Mouse (Mus musculus) adrenal gland, adult 18-20 months (tissue): ENCODE measurements around the gene Pcbd2. TPM values are rescaled to one million over a fixed set of nuclear protein-coding genes. Genes with fewer than 3 reads are reported as not detected.
"Not testable (repeated sequence)": the region's sequence is repeated elsewhere in the genome, so short reads cannot be mapped to it uniquely, and the experiment has no call there.

Experiments
- DNase-seq, 2 experiments: peaks; one replicate each; pipeline ENCODE4 v3.0.0; 2021 to 2022; ENCODE audit warnings: low spot score in 2 of 2
- long read RNA-seq, 2 experiments: library from polyadenylated mRNA; stranded (forward); transcript quantifications; one replicate each; pipeline ENCODE4 v2.0.0; 2021
- total RNA-seq, 2 experiments: library from RNA; stranded (reverse); gene quantifications; 1 replicate in 1 of 2; 2 replicates in 1 of 2; pipeline ENCODE4 v1.2.3; 2021

The Pcbd2 gene
- total RNA-seq: 10 to 100 TPM; 75.9 to 84.6 TPM
- long read RNA-seq, experiment 1, transcript Pcbd2-201 (4 exons, 544 nt): major isoform, 12 of 14 reads
- long read RNA-seq, experiment 1, partial matches to known transcripts: 0 of 14 reads
- long read RNA-seq, experiment 1, other reads (novel, unspliced or antisense): 2 of 14 reads
- long read RNA-seq, experiment 2, transcript Pcbd2-201 (4 exons, 544 nt): major isoform, 58 of 80 reads
- long read RNA-seq, experiment 2, partial matches to known transcripts: 1 of 80 reads
- long read RNA-seq, experiment 2, other reads (novel, unspliced or antisense): 21 of 80 reads

DNA sequence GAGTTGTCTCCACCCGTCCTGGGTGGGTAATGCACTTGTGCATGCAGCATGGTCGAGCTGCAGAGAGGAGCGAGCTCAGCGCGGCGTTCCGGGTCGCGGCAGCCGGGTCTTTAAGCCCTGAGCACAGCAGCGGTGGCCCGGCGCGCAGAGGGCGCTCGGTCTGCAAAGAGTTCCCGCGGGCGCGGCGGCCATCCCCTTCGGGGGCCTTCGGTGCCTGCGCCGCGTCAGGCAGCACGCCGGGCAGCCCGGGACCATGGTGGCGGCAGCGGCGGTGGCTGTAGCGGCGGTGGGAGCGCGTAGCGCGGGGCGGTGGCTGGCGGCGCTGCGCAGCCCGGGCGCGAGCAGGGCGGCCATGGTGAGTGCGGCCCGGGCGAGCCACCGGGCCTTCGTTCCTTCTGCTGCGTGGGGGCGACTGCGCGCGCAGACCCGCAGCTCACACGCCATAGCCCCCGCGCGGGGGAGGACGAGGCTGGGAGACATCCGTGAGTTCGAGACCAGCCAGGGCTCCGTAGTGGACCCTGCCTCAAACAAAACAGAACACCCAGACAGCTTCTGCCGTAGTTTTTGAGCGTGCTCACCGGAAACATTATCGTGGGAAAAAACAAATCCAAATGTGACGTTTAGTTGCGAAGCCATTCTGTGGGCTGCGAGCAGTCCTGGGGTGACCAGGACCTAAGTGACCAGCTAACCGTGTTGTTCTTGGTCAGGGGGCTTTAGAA is at the start of gene Pcbd2:
Pcbd2 (plus strand) TSS at position 249 of the 719 bp plus-strand sequence.
- peak; percentile 83 to 87 for DNase-seq

DNA sequence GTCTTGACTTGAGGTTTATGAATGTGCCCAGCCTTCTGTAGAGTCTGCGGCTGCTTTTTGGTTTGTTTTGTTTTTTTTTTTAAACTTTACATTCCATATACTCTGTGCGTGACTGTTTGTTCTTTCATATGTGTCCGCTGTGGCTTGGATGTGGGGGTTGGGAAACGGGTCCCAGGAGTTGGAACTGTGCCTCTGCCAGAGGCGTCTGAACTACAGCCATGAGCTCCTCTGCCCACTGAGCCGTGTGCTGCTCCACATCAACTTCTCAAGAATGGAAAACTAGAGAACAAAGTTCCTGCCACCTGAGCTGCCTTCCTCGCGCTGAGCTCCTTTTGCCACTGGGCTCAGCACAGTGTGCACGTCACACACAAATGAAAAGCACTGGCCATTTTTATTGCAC is 45.0 kb upstream of the Pcbd2 start:
- DNase-seq: no peak

DNA sequence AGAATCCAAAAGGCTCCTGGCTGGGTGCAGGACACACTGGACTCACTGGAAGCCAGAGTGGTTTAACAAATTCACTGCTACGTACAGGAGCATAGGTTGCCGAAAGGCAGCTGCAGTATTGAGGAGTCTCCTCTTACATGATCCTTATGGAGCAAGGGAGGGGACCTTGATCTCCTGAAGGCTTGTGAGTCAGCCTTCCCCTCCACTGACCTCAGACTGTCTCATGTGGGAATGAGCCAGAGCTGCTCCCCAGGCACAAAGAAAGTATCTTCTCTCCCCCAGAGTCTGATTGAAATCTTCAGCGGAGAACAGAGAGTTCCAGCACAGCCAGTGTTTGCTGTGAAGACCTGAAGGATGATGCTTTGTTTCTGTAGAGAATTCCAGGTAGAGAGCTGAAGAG is 43.6 kb upstream of the Pcbd2 start:
- no peak for DNase-seq

DNA sequence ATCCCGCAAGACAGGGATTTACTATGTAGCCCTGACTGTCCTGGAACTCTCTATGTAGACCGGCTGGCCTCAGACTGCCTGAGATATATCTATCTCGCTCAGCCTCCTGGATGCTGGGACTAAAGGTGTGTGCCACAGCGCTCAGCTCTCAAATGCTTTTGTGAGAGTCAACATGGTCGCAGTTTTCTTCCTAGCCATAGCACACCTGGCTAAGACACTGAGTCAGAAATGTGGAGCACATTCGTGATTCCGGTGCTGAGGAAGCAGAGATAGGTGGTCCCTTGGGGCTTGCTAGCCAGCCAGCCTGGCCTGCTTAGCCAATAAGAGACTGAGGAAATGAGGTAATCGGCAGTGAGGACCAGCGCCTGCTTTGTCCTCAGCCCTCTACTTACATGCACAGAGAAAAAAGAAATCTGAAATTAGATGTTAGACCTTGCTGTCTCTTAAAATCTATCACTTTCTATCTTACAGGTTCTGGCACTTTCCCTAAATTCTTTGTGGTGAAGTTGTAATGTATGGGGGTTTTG is 41.0 kb upstream of the Pcbd2 start:
- DNase-seq: no peak

DNA sequence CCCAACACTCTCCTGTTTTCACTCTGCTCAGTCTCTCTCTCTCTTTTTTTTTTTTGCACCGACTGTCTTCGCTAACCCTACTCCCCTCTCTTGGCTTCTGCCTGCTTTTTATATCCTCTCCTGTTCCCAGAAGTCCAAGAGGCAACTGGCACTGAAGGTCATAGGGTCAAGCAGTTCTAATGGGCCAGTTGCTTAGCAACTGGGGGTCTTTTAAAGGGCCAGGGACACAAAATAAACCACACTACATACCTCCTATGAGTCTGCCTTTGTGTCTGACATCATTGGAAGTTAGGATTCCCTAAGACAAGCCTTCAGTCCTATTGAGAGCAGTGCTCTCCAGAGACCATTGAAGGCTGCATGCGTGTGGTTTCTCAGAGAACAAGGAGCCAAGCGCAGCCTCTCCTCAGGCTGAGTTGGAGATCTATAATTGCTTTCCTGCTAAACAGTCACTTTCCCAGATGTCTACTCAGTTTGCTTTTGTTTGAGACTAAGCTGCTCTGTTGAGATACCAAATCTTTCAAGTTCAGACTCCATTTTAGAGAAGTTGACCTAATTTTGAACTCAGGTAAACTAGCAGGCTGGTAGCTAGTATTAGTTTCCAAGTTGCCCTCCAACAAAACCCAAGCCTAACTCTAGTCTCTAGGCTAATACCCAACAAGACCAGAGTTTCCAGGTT is 39.1 kb upstream of the Pcbd2 start:
- DNase-seq: no peak

DNA sequence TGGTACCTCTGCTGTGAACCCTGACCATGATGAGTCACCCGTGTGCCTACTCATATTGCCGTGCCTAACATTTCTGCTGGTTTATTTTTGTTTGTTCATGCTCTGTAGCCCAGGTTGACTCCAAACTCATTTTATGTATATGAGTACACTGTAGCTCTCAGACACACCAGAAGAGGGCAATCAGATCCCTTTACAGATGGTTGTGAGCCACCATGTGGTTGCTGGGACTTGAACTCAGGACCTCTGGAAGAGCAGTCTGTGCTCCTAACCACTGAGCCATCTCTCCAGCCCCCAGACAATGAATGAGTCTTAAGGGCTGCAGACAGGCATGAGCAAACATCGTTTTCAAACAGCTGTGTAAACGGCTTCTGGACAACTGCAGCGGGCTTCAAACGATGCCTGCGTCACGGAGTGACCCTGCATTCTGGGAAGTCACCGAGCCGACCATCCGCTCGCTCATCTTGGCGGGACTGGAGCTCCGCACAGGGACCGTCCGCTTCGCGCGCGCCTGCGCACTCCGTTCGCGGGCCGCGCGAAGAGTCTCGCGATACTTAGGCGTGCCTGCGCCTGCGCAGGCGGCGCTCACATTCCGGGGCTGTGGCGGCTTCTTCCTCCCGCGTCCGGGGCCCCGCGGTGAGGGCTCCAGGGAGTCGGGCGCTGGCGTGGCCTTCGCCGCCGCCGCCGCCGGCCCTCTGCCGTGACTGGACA is 34.5 kb upstream of the Pcbd2 start, which contains the start of gene B230219D22Rik:
B230219D22Rik (plus strand) TSS at position 590 of the 708 bp plus-strand sequence.
- DNase-seq: peak; percentile 89 to 90

DNA sequence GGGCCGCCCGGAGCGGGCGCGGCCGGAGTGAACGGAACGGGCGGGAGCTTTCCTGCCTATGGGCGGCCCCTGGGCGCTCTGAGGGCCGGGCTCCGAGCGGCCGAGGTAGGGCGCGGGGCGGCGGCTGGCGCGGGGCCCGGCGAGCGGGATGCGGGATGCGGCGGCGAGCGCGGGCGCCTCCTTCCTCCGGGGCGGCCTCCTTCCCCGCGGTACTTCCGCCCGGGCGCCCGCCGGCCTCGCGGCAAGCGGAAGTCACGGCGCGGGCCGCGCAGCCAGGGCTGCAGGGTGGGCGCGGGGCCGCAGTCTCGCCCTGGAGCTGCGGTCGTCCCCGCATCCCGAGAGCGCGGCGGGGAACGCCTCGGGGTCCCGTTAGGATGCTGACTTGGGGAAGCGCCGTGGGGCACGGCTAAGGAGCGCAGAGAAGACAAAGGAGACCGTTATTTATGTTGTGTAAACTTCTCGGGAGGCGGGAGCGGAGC is 33.9 kb upstream of the Pcbd2 start:
- DNase-seq: peak in 1 of 2 experiments; percentile 64

DNA sequence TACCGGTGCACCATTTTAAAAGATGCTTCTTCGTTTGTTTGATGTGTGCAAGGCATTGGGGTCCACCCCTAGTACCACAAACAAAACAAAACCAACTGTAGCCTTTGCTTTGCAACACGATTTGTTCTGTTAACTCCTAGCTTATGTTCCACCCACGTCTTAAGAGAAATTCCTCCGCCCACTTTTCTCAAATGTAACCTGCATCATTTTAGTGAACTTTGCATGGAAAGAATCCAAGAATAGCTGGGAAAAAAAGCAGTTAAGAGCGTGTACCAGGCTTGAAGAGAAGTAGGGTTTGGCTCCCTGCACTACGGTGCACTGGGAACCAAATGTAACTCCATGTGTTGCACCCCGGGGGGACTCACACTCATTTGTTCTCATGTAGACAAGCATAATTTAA is 33.1 kb upstream of the Pcbd2 start:
- DNase-seq: no peak

DNA sequence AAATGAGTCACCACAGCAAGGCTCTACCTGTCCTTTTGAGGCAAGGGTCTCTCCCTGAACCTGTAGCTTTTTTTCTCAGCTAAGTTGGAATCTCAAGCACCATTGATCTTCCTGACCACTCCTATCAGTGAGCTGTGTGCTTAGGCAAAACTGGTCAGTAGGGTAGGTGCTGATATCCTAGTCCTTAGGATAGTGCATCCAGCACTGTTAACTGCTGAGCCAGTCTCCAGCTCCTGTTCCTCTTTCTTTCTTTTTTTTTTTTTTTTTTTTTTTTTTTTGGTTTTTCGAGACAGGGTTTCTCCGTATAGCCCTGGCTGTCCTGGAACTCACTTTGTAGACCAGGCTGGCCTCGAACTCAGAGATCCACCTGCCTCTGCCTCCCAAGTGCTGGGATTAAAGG is 31.2 kb upstream of the Pcbd2 start:
- not testable (repeated sequence) for DNase-seq

DNA sequence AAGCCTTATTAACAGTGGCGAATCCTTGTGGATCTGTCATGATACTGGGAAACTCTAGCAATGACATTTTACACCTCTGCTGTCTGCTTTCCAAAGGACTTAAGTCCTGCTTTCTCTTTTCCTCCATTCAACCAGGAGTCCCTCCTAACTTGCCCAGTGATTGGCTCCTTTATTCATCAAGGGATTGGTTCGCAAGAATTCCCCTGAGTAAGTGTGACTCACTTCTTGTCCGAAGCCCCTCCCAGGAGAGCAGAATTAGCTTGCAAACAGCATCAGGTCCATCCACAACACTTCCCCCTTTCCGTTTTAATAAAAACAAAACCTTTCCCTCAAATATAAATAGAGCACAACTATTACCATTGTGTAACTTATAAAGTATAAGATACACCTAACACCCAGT is 22.9 kb upstream of the Pcbd2 start:
- DNase-seq: no peak

DNA sequence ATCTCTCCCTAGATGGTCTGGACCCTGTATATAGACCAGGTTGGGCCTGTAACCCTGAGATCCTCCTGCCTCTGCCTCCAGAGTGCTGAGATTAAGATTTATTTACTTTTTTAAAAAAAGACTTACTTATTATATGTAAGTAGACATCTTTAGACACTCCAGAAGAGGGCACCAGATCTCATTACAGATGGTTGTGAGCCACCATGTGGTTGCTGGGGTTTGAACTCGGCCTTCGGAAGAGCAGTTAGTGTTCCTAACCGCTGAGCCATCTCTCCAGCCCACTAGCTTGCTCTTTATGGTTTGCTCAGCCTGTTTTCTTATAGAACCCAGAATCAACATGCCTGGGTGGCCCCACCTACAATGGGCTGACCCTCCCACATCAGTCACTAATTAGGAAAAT is 14.3 kb upstream of the Pcbd2 start:
- no peak for DNase-seq

DNA sequence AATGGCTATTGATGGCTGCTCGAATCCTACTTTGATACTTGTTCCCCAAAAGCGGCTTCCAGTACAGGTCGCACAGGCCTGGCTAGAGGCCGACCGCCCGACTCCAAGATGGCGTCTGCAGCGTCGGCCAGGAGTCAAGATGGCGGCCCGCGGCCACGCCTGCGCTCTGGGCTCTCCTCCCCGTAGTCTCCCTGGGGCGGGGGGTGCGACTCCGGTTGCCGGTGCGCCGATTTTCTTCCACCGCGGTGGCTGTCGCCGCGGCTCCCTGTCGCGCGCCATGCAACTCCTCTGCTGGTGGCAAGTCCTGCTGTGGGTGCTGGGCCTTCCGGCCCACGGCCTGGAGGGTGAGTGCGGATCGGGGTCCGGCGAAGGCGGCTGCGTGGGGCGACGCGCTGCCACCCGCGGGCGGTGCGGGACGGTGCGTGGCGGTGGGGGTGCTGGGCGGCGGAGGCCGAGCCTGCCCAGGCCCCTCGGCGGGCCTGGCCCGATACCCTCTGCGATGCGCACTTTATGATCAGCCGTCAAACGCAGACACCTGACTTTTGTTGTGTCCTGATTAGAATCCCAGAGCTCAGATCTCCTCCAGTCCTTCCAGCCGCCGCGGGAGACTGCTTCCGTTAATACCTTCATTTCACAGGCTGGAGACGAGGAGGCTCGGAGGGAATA is 12.5 kb upstream of the Pcbd2 start, which contains the start of gene Txndc15:
Txndc15 (plus strand) TSS at position 150 of the 666 bp plus-strand sequence.
- DNase-seq: peak; percentile 94 to 95

DNA sequence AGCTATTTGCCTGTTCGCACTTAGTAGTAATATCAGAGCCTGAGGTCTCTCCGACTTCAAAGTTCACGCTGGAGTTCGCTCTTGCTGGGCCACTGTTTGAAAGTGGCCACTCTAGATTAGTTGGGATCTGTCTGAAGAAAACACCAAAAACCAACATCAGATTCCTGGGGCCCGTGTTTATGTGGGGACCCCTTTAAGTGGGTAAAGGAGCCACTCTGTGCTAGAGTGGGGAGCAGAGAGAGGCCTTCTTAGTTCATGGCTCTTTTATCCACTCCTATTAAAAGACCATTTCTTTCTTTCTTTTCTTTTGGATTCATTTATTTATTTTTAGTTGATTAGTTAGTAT is 12.0 kb upstream of the Pcbd2 start:
- DNase-seq: no peak

DNA sequence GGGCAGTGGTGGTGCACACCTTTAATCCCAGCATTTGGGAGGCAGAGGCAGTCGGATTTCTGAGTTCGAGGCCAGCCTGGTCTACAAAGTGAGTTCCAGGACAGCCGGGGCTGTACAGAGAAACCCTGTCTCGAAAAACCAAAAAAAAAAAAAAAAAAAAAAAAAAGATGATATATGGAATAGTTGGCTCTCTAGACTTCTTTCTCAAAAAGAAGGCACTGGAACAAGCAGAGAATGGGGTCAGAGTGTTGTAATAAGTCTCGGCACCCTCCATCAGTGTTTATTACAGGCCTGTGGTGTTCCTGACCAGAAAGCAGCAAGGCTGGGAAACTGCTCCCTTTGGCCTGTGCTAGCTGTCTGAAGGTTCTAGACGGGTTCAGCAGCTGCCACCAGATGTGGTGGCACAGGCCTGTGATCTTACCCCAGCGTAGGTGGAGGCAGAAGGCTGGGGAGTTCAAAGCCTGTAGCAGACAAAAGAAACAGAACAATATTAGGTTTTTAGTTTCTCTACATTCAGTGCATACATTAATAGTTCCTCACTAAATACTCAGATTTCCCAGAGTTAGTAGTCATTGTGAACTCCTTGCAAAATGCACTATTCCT is 11.2 kb upstream of the Pcbd2 start:
- DNase-seq: no peak

DNA sequence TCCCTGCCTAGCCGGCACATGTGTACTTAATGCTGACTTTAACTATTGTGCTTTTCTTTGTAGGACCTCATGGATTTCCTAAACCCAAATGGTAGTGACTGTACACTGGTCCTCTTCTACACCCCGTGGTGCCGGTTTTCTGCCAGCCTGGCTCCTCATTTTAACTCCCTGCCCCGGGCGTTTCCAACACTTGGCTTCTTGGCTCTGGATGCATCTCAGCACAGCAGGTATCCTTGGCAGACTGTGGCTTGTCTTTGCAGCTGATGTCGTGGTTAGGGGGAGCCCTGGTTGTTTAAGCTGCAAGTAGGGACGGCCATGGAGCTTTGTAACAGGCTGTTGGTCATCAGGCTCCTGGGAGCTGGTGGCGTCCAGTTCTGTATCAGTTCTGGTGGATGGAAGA is 5.7 kb upstream of the Pcbd2 start:
- DNase-seq: no peak

DNA sequence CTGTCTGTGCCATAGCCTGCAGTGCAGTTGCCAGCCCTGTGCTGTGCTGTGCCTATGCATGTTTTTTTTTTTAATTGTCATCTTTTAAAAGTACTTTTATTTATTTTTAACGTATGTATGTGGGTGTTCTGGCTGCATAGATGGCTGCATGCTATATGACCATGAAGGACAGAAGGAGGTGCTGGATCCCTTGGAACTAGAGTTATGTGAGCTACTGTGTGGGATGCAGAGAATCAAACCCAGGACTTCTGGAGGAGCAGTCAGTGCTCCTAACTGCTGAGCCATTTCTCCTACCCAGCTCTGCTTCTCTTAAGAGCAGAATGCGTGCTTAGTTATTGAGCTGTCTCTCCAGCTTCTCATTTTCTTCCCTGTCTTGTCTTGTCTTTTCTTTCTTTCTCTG is 5.2 kb upstream of the Pcbd2 start:
- no peak for DNase-seq

DNA sequence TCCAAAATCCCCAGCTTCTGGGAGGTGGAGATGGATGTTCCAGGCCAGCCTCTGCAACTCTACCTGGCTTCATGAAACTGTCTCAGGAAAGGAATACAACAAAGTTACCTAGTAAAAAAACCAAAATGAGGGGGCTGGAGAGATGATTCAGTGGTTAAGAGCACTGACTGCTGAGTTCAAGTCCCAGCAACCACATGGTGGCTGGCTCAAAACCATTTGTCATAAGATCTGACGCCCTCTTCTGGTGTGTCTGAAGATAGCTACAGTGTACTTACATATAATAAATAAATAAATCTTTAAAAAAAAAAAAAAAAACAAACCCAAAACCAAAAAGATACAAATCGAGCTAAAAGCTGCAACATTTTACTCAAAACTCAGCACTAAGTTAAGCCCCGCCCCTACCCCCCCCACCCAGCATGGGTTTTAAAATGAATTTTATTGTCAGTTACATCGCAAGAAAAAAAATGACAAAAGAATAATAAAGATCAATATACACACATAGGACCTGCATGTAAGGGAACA is 509 bp upstream of the Pcbd2 start:
- no peak for DNase-seq

DNA sequence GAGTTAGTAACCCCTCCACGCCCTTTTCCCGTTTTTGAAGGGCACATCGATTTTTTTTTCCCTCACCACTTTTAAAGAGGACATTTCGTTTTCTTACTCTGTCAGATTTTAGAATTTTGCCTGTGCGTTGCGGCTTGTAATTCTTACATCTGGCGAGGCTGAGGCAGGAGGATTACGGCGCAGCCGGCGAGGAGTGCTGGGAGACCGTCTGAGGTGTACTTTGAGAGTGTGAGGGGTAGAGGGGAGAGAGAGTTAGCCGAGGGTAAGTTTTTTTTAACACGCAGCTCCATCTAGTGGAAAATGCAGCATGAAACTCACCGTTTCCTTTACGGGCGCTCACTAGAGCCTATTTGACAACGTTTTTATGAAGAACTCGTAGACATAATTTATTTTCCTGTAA is 671 bp downstream of the Pcbd2 start:
- DNase-seq: peak; percentile 55

DNA sequence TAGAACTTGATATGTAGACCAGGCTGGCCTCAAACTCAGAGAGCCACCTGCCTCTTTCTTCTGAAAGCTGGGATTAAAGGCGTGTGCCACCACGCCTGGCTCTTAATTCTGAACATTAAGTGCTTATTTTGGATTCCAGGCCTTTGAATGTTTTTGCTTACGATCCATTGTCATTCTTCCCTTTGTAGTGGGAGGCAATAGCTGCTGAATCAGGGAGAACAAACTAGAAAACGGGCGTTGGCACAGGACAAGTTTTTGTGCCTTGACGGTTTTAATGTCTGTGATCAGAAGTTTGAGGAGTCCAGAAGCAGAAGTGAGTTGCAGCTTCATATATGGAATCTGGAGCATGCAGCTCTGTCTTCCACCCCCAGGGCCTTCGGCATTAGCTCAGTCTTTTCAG is 3.5 kb downstream of the Pcbd2 start:
- no peak for DNase-seq

DNA sequence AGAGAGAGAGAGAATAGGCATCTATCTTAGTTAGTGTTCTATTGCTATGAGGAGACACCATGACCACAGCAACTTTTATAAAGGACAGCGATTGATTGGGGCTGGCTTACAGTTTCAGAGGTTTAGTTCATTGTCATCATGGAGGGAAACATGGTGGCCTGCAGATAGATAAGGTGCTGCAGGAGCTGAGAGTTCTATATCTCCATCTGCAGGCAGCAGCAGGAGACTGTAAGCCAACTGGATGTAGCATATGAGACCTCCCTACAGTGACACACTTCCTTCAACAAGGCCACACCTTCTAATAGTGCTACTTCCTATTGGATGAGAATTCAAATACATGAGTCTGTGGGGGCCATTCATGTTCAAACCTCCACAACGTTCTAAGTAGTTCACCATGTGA is 5.0 kb downstream of the Pcbd2 start:
- DNase-seq: no peak
